Mouse (Mus musculus): ENCODE measurements at regions not wholly inside any gene's neighbourhood (a gene's known extent, or its start where the extent isn't known, plus 50 kb on each side); places are given as distances from the start of the nearest gene placed in this dataset.

GRCm38 (mm10) chr9:94238565-94238964 lies 299.3 kb downstream of the 1190002N15Rik start:
- H3K9ac ChIP-seq = no peak overlapping the region
- H3K9me3 ChIP-seq (replicated peaks) = no peaks in the 10 kb centered on the region
- no peak for ATAC-seq (ENCODE audit: insufficient number of reproducible peaks, low FRiP score, low TSS enrichment, low read depth)
- no peak overlapping the region for H3K4me2 ChIP-seq (replicated peaks)
- H3K4me3 ChIP-seq (replicated peaks) = no peak overlapping the region
- no peaks in the 10 kb centered on the region for H3K36me3 ChIP-seq
- no peak overlapping the region for H3K27ac ChIP-seq (replicated peaks)
- H3K27me3 ChIP-seq = no peaks in the 10 kb centered on the region
- no peaks in the 10 kb centered on the region for H3K4me1 ChIP-seq

DNA sequence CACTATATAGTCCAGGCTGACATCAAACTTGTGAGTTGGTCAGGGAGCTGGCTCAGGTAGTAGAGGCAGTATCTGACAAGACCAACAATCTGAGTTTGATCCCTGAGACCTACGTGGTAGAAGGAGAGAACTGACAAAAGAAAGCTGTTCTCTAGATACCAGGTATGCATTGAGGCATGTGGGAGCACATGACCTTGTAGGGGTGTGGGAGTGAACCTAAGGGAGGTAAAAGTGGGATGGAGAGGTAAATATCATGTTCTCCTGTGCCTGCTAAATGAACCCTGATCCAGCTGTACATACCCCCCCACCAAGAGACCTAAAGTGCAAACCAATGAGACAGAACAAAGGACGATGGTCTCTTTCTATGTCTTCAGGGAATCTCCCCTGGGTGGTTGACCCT lies 308.3 kb downstream of the 1190002N15Rik start:
- no peak overlapping the region for H3K4me2 ChIP-seq (replicated peaks)

GRCm38 (mm10) chr9:94219116-94219515 lies 318.8 kb downstream of the 1190002N15Rik start:
- H3K9ac ChIP-seq = no peak overlapping the region
- 78% methylated on average over 2 of the region's 2 CpGs for WGBS
- no peaks in the 10 kb centered on the region for H3K4me1 ChIP-seq
- H3K27me3 ChIP-seq = no peaks in the 10 kb centered on the region
- no peaks in the 10 kb centered on the region for H3K36me3 ChIP-seq
- no peak overlapping the region for H3K27ac ChIP-seq (replicated peaks)
- H3K4me3 ChIP-seq (replicated peaks) = no peak overlapping the region
- ATAC-seq (ENCODE audit: insufficient number of reproducible peaks, low FRiP score, low TSS enrichment, low read depth) = no peak
- H3K9me3 ChIP-seq (replicated peaks) = no peaks in the 10 kb centered on the region
- no peak overlapping the region for H3K4me2 ChIP-seq (replicated peaks)

More for the DNA sequence above, 308.3 kb downstream of the 1190002N15Rik start:
- Histone ChIP-seq H3K9me3 (replicated peaks) (no peaks in the 10 kb centered on the region), H3K27ac (replicated peaks) (no peak overlapping the region), H3K27me3 (no peaks in the 10 kb centered on the region), H3K36me3 (no peaks in the 10 kb centered on the region), H3K9ac (no peak overlapping the region), H3K4me1 (no peaks in the 10 kb centered on the region), H3K4me3 (replicated peaks) (no peak overlapping the region)
- ATAC-seq (ENCODE audit: insufficient number of reproducible peaks, low FRiP score, low TSS enrichment, low read depth) = no peak
- WGBS = 72% methylated on average over 2 of the region's 2 CpGs

- no peaks in the 10 kb centered on the region for H3K4me1 ChIP-seq
- H3K27ac ChIP-seq (replicated peaks) = no peak overlapping the region
- no peaks in the 10 kb centered on the region for H3K36me3 ChIP-seq
- no peaks in the 10 kb centered on the region for H3K27me3 ChIP-seq
- H3K9me3 ChIP-seq (replicated peaks) = no peaks in the 10 kb centered on the region
- no peak overlapping the region for H3K9ac ChIP-seq
- no peak overlapping the region for H3K4me3 ChIP-seq (replicated peaks)
- WGBS = 78% methylated on average over 8 of the region's 8 CpGs
- no peak for ATAC-seq (ENCODE audit: insufficient number of reproducible peaks, low FRiP score, low TSS enrichment, low read depth)
- no peak overlapping the region for H3K4me2 ChIP-seq (replicated peaks)
Measured at GRCm38 (mm10) chr9:94216414-94217279, 321.2 kb downstream of the 1190002N15Rik start.

DNA sequence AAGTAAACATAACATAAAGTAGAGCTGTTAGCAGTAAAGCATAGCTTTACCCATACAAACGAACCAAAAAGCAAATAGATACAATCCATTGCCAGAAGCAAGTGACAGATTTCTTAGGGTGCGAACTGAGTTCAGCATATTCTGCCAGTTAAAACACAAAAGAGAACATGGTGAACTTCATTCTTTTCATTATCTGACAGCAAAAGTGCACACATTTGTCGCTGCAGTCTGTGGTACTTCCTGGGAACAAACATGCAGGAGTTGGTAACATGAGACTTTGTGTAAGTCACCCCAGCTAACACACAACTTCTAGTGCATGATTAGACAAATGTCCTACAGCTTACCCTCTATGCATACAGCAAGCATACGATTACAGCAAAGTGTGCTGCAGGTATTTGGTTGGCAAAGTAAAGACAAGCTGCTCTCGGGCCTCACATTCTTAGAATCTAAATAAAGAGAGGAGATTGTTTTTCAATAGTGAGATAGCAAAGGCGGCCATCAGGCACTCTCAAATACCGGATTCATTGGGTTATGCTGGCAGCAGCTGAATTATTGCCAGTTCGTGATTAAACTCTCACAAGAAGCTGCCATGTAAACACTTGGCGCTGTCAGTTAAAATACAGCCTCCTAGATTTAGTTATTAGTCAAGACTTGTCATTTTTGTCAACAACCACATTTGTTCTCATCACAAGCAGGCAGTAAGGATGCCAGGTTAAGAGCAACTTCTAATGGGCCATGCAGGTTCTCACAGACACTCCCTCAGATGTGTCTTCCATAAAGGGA lies 327.2 kb downstream of the 1190002N15Rik start:
- Histone ChIP-seq H3K36me3 (no peaks in the 10 kb centered on the region), H3K27me3 (no peaks in the 10 kb centered on the region), H3K9me3 (replicated peaks) (no peaks in the 10 kb centered on the region), H3K4me1 (no peaks in the 10 kb centered on the region), H3K9ac (no peak overlapping the region), H3K4me3 (replicated peaks) (no peak overlapping the region), H3K27ac (replicated peaks) (no peak overlapping the region), H3K4me2 (replicated peaks) (no peak overlapping the region)
- ATAC-seq (ENCODE audit: insufficient number of reproducible peaks, low FRiP score, low TSS enrichment, low read depth) = no peak
- WGBS = 58% methylated on average over 9 of the region's 9 CpGs

DNA sequence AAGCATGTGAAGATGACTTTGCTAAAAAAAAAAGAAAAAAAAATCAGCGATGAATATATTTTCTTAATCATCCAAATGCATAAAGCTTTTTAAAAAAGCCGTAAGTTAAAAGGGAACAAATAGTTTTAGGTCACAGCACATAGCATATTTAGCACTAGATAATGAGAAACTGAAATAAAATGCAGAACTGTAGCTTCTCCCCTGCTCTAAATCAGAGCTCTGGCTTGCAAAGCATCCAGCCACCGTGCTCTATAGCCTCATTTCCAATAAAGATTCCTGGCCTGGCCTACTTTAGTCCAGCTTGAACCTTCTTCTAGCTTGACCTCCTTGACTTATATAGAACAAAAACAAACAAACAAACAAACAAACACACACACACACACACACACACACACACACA lies 328.9 kb downstream of the 1190002N15Rik start:
- no peak overlapping the region for H3K4me3 ChIP-seq (replicated peaks)
- no peaks in the 10 kb centered on the region for H3K4me1 ChIP-seq
- H3K27me3 ChIP-seq = no peaks in the 10 kb centered on the region
- H3K27ac ChIP-seq (replicated peaks) = no peak overlapping the region
- H3K4me2 ChIP-seq (replicated peaks) = no peak overlapping the region
- 79% methylated on average over 3 of the region's 3 CpGs for WGBS
- no peaks in the 10 kb centered on the region for H3K36me3 ChIP-seq
- no peak for ATAC-seq (ENCODE audit: insufficient number of reproducible peaks, low FRiP score, low TSS enrichment, low read depth)
- H3K9ac ChIP-seq = no peak overlapping the region
- no peaks in the 10 kb centered on the region for H3K9me3 ChIP-seq (replicated peaks)

DNA sequence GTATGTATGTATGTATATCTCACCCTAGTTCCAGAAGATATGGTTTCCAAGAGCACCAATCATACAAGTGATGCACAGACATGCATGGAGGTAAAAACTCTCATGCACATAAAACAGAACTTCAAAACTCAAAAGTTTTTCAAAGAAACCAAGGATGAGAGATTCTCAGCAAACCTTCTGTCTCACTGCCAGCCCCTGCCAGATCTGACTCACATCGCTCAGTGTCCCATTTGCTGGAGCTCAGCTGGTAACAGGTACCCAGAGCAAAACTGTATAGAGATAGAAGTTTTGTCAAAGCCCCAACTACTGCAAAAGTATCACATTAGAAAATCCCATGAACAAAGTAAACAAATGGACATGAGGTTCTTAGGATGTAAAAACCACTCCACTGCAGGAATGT lies 337.0 kb downstream of the 1190002N15Rik start:
- H3K27me3 ChIP-seq = no peaks in the 10 kb centered on the region
- H3K4me3 ChIP-seq (replicated peaks) = no peak overlapping the region
- no peaks in the 10 kb centered on the region for H3K4me1 ChIP-seq
- no peaks in the 10 kb centered on the region for H3K36me3 ChIP-seq
- no peaks in the 10 kb centered on the region for H3K9me3 ChIP-seq (replicated peaks)
- no peak overlapping the region for H3K9ac ChIP-seq
- 94% methylated on average over 1 of the region's 1 CpGs for WGBS
- ATAC-seq (ENCODE audit: insufficient number of reproducible peaks, low FRiP score, low TSS enrichment, low read depth) = no peak
- H3K4me2 ChIP-seq (replicated peaks) = no peak overlapping the region
- H3K27ac ChIP-seq (replicated peaks) = no peak overlapping the region

DNA sequence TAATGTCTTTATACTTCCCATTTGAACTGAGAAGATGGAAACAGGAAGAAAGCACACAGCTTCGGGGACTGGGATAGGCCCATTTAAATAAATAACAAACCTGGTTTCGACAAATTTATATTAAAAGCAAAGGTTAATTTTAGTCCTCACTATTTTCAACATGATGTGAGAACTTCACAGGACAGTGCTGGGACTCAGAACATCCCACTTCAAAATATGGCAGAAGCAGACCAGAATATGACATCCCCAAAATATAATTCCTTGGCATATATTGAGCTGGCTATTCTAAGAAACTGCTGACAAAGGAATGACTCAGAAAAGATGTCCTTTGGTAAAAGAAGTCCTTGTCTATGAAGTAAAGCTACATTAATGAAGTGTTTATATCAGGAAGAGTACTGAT lies 338.0 kb downstream of the 1190002N15Rik start:
- no peak overlapping the region for H3K9ac ChIP-seq
- no peak overlapping the region for H3K4me3 ChIP-seq (replicated peaks)
- no peaks in the 10 kb centered on the region for H3K4me1 ChIP-seq
- no peaks in the 10 kb centered on the region for H3K36me3 ChIP-seq
- H3K27me3 ChIP-seq = no peaks in the 10 kb centered on the region
- no peak for ATAC-seq (ENCODE audit: insufficient number of reproducible peaks, low FRiP score, low TSS enrichment, low read depth)
- no peak overlapping the region for H3K27ac ChIP-seq (replicated peaks)
- no peaks in the 10 kb centered on the region for H3K9me3 ChIP-seq (replicated peaks)
- 91% methylated on average over 2 of the region's 2 CpGs for WGBS
- no peak overlapping the region for H3K4me2 ChIP-seq (replicated peaks)

DNA sequence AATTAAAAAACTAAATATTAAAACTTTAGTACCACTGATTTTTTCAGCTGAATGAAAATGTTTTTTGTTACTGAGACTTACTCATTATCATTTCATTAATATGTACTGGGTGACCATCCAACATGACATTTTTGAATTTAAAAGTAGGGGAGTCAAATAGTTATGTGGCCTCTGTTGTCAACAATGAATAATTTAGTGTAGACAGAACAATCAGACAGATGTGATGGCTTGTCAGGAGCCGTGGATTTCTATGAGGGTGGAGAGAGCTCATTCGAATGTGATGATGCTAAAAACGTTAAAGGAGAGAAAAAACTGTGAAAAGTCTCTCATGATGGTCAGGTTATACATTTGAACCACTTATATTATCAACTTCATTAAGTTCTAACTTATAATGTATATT lies 346.8 kb downstream of the 1190002N15Rik start:
- no peak for ATAC-seq (ENCODE audit: insufficient number of reproducible peaks, low FRiP score, low TSS enrichment, low read depth)
- 66% methylated on average over 3 of the region's 3 CpGs for WGBS
- Histone ChIP-seq H3K4me2 (replicated peaks) (no peak overlapping the region), H3K9ac (no peak overlapping the region), H3K36me3 (no peaks in the 10 kb centered on the region), H3K27me3 (no peaks in the 10 kb centered on the region), H3K4me3 (replicated peaks) (no peak overlapping the region), H3K4me1 (no peaks in the 10 kb centered on the region), H3K27ac (replicated peaks) (no peak overlapping the region), H3K9me3 (replicated peaks) (no peaks in the 10 kb centered on the region)

DNA sequence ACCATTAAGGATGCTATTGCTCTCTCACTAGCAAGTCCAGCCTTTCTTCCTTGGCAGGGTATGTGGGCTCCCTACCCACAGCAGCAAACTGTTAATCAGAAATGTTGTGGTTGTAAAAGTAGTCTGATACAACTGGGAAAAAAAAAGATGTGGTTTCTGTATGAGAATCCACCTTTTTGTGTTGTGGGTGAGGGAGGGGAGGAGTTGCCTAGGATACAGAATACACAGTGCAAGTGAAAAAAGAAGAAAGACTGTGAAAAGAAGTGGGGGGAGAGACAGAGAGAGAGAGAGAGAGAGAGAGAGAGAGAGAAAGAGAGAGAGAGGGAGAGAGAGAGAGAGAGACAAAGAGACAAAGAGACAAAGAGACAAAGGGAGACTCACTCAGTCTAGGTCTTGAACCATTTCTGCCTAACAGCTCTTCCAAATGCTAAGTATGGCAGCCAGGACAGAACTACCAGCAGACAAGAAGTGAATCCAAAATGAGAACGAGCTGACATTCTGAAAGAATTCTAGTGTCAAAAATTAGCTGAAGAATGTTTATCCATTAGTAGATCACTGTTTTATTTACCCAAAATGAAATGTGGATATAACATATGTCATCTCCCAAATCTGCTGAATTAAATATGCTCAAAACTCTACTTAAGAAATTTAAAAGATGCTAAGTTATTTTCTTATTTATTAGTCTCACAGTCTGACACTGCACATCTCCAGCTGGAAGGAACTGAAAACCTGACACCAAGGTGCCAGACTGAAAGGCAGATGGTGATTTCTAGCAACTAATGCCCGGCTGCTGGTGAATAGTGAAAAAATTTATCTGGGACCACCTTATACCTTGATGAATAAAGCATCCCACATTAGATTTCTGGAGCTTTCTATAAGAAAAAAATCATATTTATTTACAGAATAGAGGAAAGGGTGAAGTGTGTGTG lies 347.7 kb downstream of the 1190002N15Rik start:
- Histone ChIP-seq H3K36me3 (no peaks in the 10 kb centered on the region), H3K27me3 (no peaks in the 10 kb centered on the region), H3K9me3 (replicated peaks) (no peaks in the 10 kb centered on the region), H3K4me3 (replicated peaks) (no peak overlapping the region), H3K4me1 (no peaks in the 10 kb centered on the region), H3K27ac (replicated peaks) (no peak overlapping the region), H3K9ac (no peak overlapping the region), H3K4me2 (replicated peaks) (no peak overlapping the region)
- ATAC-seq (ENCODE audit: insufficient number of reproducible peaks, low FRiP score, low TSS enrichment, low read depth) = no peak
- 67% methylated on average over 2 of the region's 2 CpGs for WGBS

GRCm38 (mm10) chr9:94188124-94188523 lies 349.8 kb downstream of the 1190002N15Rik start:
- no peaks in the 10 kb centered on the region for H3K4me1 ChIP-seq
- no peak for ATAC-seq (ENCODE audit: insufficient number of reproducible peaks, low FRiP score, low TSS enrichment, low read depth)

More at GRCm38 (mm10) chr9:94188124-94188523, 349.8 kb downstream of the 1190002N15Rik start:
- H3K9me3 ChIP-seq (replicated peaks) = no peaks in the 10 kb centered on the region
- H3K9ac ChIP-seq = no peak overlapping the region
- no peaks in the 10 kb centered on the region for H3K36me3 ChIP-seq
- no peak overlapping the region for H3K4me2 ChIP-seq (replicated peaks)
- H3K27ac ChIP-seq (replicated peaks) = no peak overlapping the region
- H3K27me3 ChIP-seq = no peaks in the 10 kb centered on the region
- H3K4me3 ChIP-seq (replicated peaks) = no peak overlapping the region

Data from embryonic facial prominence, embryonic 15.5 days (tissue).